Mouse (Mus musculus) erythroblast, embryonic 14.5 days (primary cell): ENCODE results near the gene Ryr2. TPM values are rescaled to one million over a fixed set of nuclear protein-coding genes. Genes with fewer than 3 reads are reported as not detected.

Experiments
- H3K27me3 ChIP-seq: 2 replicates; pipeline ENCODE4 v1.6.1; 2012; ENCODE audit warnings: inconsistent platforms; ENCODE audit not compliant: control insufficient read depth
- H3K36me3 ChIP-seq: 2 replicates; pipeline ENCODE4 v1.6.1; 2012; ENCODE audit warnings: mild to moderate bottlenecking, inconsistent platforms; ENCODE audit not compliant: control insufficient read depth
- H3K4me1 ChIP-seq: 2 replicates; pipeline ENCODE4 v1.6.1; 2012; ENCODE audit warnings: inconsistent platforms; ENCODE audit not compliant: control insufficient read depth
- H3K4me3 ChIP-seq: replicated peaks from 2 replicates; pipeline ENCODE3; 2012; ENCODE audit warnings: moderate library complexity, mild to moderate bottlenecking, inconsistent platforms
- H3K9me3 ChIP-seq: 2 replicates; pipeline ENCODE4 v1.6.1; 2012; ENCODE audit warnings: low read length, inconsistent platforms, mixed read lengths; ENCODE audit not compliant: control insufficient read depth
- GATA1 ChIP-seq: IDR thresholded peaks from 2 replicates; pipeline ENCODE4 v1.6.1; 2012; ENCODE audit warnings: low read length, inconsistent platforms, mixed read lengths
- TAL1 ChIP-seq: IDR thresholded peaks from 3 replicates; pipeline ENCODE4 v1.6.1; 2012; ENCODE audit warnings: low read length, inconsistent platforms, mixed read lengths
- polyA plus RNA-seq: library from polyadenylated mRNA; stranded (reverse); fragments of >175 nt; gene quantifications from 2 replicates; pipeline ENCODE4 v1.2.3, GENCODE M21; 2012

The Ryr2 gene
- polyA plus RNA-seq, 1 experiment: not detected

- no peak for TF ChIP-seq GATA1
- Histone ChIP-seq H3K4me3 (no peak overlapping the region), H3K4me1 (no peaks in the 10 kb centered on the region), H3K36me3 (no peaks in the 10 kb centered on the region), H3K9me3 (no peaks in the 10 kb centered on the region), H3K27me3 (no peaks in the 10 kb centered on the region)
These were observed 361.3 kb downstream of the Ryr2 start for GRCm38 (mm10) chr13:11745479-11745878.

GRCm38 (mm10) chr13:11738211-11738610 lies 368.5 kb downstream of the Ryr2 start:
- no peak for TF ChIP-seq TAL1
- no peak for TF ChIP-seq GATA1
- Histone ChIP-seq H3K36me3 (no peaks in the 10 kb centered on the region), H3K4me3 (no peak overlapping the region), H3K27me3 (no peaks in the 10 kb centered on the region), H3K4me1 (no peaks in the 10 kb centered on the region), H3K9me3 (peaks cover 6% of the 10 kb centered on the region)

GRCm38 (mm10) chr13:11716216-11716615 lies 390.5 kb downstream of the Ryr2 start:
- TF ChIP-seq TAL1: no peak
- no peak for TF ChIP-seq GATA1
- Histone ChIP-seq H3K4me1 (no peaks in the 10 kb centered on the region), H3K27me3 (no peaks in the 10 kb centered on the region), H3K4me3 (no peak overlapping the region), H3K9me3 (no peaks in the 10 kb centered on the region), H3K36me3 (no peaks in the 10 kb centered on the region)

- Histone ChIP-seq H3K9me3 (0 out of 2 replicates have a peak, but pooled peaks cover 3% of the 10 kb centered on the region), H3K4me3 (no peak overlapping the region), H3K27me3 (no peaks in the 10 kb centered on the region), H3K4me1 (no peaks in the 10 kb centered on the region), H3K36me3 (no peaks in the 10 kb centered on the region)
- TF ChIP-seq GATA1 (no peak), TAL1 (no peak)
These were observed 396.9 kb downstream of the Ryr2 start for GRCm38 (mm10) chr13:11709708-11710471.

GRCm38 (mm10) chr13:11701721-11702120 lies 405.0 kb downstream of the Ryr2 start:
- Histone ChIP-seq H3K27me3 (no peaks in the 10 kb centered on the region), H3K9me3 (no peaks in the 10 kb centered on the region), H3K36me3 (no peaks in the 10 kb centered on the region), H3K4me3 (no peak overlapping the region), H3K4me1 (no peaks in the 10 kb centered on the region)
- TF ChIP-seq TAL1 (no peak), GATA1 (no peak)

- Histone ChIP-seq H3K27me3 (no peaks in the 10 kb centered on the region), H3K4me3 (no peak overlapping the region), H3K9me3 (no peaks in the 10 kb centered on the region), H3K36me3 (no peaks in the 10 kb centered on the region), H3K4me1 (no peaks in the 10 kb centered on the region)
- TF ChIP-seq TAL1 (no peak), GATA1 (no peak)
These were observed 410.2 kb downstream of the Ryr2 start for GRCm38 (mm10) chr13:11696496-11696895.

- no peak for TF ChIP-seq TAL1
- no peak for TF ChIP-seq GATA1
- no peaks in the 10 kb centered on the region for H3K27me3 ChIP-seq
These were observed 424.9 kb downstream of the Ryr2 start for GRCm38 (mm10) chr13:11681802-11682201.

GRCm38 (mm10) chr13:11662815-11663214 lies 443.9 kb downstream of the Ryr2 start:
- Histone ChIP-seq H3K4me1 (no peaks in the 10 kb centered on the region), H3K9me3 (no peaks in the 10 kb centered on the region), H3K36me3 (no peaks in the 10 kb centered on the region), H3K27me3 (no peaks in the 10 kb centered on the region), H3K4me3 (no peak overlapping the region)
- TF ChIP-seq GATA1 (no peak), TAL1 (no peak)

More at GRCm38 (mm10) chr13:11681802-11682201, 424.9 kb downstream of the Ryr2 start:
- Histone ChIP-seq H3K4me3 (no peak overlapping the region), H3K9me3 (no peaks in the 10 kb centered on the region), H3K4me1 (no peaks in the 10 kb centered on the region), H3K36me3 (no peaks in the 10 kb centered on the region)

GRCm38 (mm10) chr13:11644846-11645245 lies 461.9 kb downstream of the Ryr2 start:
- TF ChIP-seq GATA1 (no peak), TAL1 (no peak)
- Histone ChIP-seq H3K36me3 (no peaks in the 10 kb centered on the region), H3K4me3 (no peak overlapping the region), H3K9me3 (no peaks in the 10 kb centered on the region; the same call in 1 of the 2 replicates), H3K4me1 (no peaks in the 10 kb centered on the region), H3K27me3 (no peaks in the 10 kb centered on the region)
